Comparison of ENCODE assay signal across 18 mouse cellular contexts in the genomic region with DNA sequence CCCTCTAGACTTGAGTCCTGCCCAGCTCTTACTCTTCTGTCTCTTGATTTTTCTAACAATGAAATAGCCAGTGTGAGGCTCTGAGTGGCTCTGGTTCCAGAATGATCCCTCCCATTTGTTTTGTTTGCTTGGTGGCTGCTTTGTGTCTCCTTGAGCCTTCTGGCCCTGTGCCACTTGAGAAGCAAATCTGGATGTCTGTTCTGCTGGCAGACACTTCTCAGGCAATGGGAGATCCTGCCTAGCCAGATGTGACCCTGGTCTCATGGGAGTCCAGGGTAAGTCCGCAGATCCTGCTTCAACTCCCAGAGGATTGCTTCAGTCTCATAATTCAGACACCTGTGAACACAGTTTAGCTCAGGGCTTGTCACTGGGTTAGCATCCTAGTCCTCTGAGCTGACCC.
"Had no signal": no experiment of that assay in that cellular context is flagged by ENCODE, and none has a peak within 500 bp of the region (broad histone marks: within the 10 kb centered on the region; RNA-seq: fewer than 3 reads in every experiment).

No protein-coding gene starts in this region.

- DNase-seq: kidney, adult 9 months; kidney, postnatal 36 days; layer of hippocampus, adult 9-11 months; layer of hippocampus, postnatal 36 days; lung, adult 18-20 months; lung, postnatal 36 days; right cerebral cortex, postnatal 4 days; spleen, adult 18-20 months; thymus, adult 18-20 months; thymus, postnatal 14 days had no signal

- H3K4me1 ChIP-seq: limb, embryonic 13.5 days; midbrain, embryonic 10.5 days had no signal

- H3K4me2 ChIP-seq: limb, embryonic 13.5 days; neural tube, embryonic 15.5 days had no signal

- H3K36me3 ChIP-seq: limb, embryonic 13.5 days; midbrain, embryonic 10.5 days; neural tube, embryonic 15.5 days had no signal

- ATAC-seq: intestine, postnatal 0 days; lung, postnatal 0 days had no signal

- H3K9ac ChIP-seq: limb, embryonic 13.5 days; liver, embryonic 14.5 days; neural tube, embryonic 15.5 days had no signal

- H3K27ac ChIP-seq: kidney, postnatal 0 days; limb, embryonic 13.5 days; liver, embryonic 14.5 days; midbrain, embryonic 10.5 days; neural tube, embryonic 15.5 days had no signal

- H3K27me3 ChIP-seq: neural tube, embryonic 15.5 days had no signal

- H3K9me3 ChIP-seq: limb, embryonic 13.5 days; midbrain, embryonic 10.5 days; neural tube, embryonic 15.5 days had no signal

- H3K4me3 ChIP-seq: limb, embryonic 13.5 days; midbrain, embryonic 10.5 days; myocyte; neural tube, embryonic 15.5 days had no signal
